Mouse (Mus musculus) lung, embryonic 14.5 days (tissue): ENCODE data around the gene Prl2c5. TPM values are rescaled to one million over a fixed set of nuclear protein-coding genes. Genes with fewer than 3 reads are reported as not detected.
"Not testable (repeated sequence)": the region's sequence is repeated elsewhere in the genome, so short reads cannot be mapped to it uniquely, and the experiment has no call there.

Source experiments
- ATAC-seq: fragments of 200-750 bp; cut with Nextera tagmentation; 2 replicates; pipeline ENCODE4 v1.8.0; 2017; ENCODE audit warnings: mild to moderate bottlenecking, moderate TSS enrichment, moderate library complexity; ENCODE audit not compliant: insufficient read depth
- DNase-seq: peaks from one replicate; pipeline ENCODE4 v3.0.0-alpha.2; 2015
- H3K27ac ChIP-seq: fragments of 300-500 bp; sonication (generic); 2 replicates; pipeline ENCODE4 v1.5.1; 2014; ENCODE audit warnings: low read depth, mild to moderate bottlenecking, moderate library complexity
- H3K27me3 ChIP-seq: fragments of 300-500 bp; sonication (generic); 2 replicates; pipeline ENCODE4 v1.6.1; 2014; ENCODE audit warnings: low read length, control low read depth; ENCODE audit not compliant: insufficient read depth
- H3K36me3 ChIP-seq: fragments of 300-500 bp; sonication (generic); 2 replicates; pipeline ENCODE4 v1.6.1; 2014; ENCODE audit warnings: control low read depth; ENCODE audit not compliant: insufficient read depth
- H3K4me1 ChIP-seq: fragments of 300-500 bp; sonication (generic); 2 replicates; pipeline ENCODE4 v1.6.1; 2014; ENCODE audit warnings: antibody characterized with exemption, control low read depth; ENCODE audit not compliant: insufficient read depth
- H3K4me2 ChIP-seq: fragments of 300-500 bp; sonication (generic); 2 replicates; pipeline ENCODE4 v1.6.1; 2014; ENCODE audit warnings: mild to moderate bottlenecking
- H3K4me3 ChIP-seq: fragments of 300-500 bp; sonication (generic); 2 replicates; pipeline ENCODE4 v1.5.1; 2014; ENCODE audit warnings: low read depth, low read length
- H3K9ac ChIP-seq: fragments of 300-500 bp; sonication (generic); 2 replicates; pipeline ENCODE4 v1.6.1; 2014
- H3K9me3 ChIP-seq: fragments of 300-500 bp; sonication (generic); 2 replicates; pipeline ENCODE4 v1.6.1; 2016; ENCODE audit warnings: low read depth, low read length, control low read depth
- CTCF ChIP-seq: IDR thresholded peaks from 2 replicates; pipeline ENCODE4 v1.5.1; 2016; ENCODE audit warnings: antibody characterized with exemption, low read depth
- WGBS: fragments of 180-500 bp; shearing (Covaris S2); extraction: QIAGEN DNeasy Blood & Tissue Kit; methylation state at CpG from one replicate; pipeline ENCODE4 v1.1.7; 2014; 5-methylcytosine and 5-hydroxymethylcytosine counted together
- polyA plus RNA-seq: library from polyadenylated mRNA; unstranded; fragments of >200 nt; fragmentation: Nextera tagmentation; extraction: Ambion mirVana; gene quantifications from 2 replicates; pipeline ENCODE4 v1.2.1, GENCODE M21; 2014

The Prl2c5 gene
- polyA plus RNA-seq, 1 experiment from 2014 or later = not detected

GRCm38 (mm10) chr13:13237456-13237855 is 54.9 kb downstream of the Prl2c5 start:
- not testable (repeated sequence) for H3K27ac ChIP-seq, H3K9ac ChIP-seq, H3K36me3 ChIP-seq, H3K9me3 ChIP-seq, H3K27me3 ChIP-seq, H3K4me1 ChIP-seq, H3K4me2 ChIP-seq, ATAC-seq, H3K4me3 ChIP-seq
- DNase-seq = peak; percentile 68
- WGBS = 0% methylated on average over 1 of the region's 1 CpGs
- peak; percentile 63 for TF ChIP-seq CTCF

Other genes with a start within 250 kb of the Prl2c5 start
- gene Prl2c2, start 177.3 kb upstream of the Prl2c5 start, polyA plus RNA-seq = not detected in 2 replicates
- 13.8 and 14.5 TPM in 2 replicates for gene Gpr137b, start 211.3 kb downstream of the Prl2c5 start, polyA plus RNA-seq